Mouse (Mus musculus) MEL (cell line): Measurements from ENCODE around the gene Cyp2d10. TPM values are rescaled to one million over a fixed set of nuclear protein-coding genes. Genes with fewer than 3 reads are reported as not detected.
"Not testable (repeated sequence)": the region's sequence is repeated elsewhere in the genome, so short reads cannot be mapped to it uniquely, and the experiment has no call there.

Source experiments
- DNase-seq: peaks from one replicate; pipeline ENCODE4 v3.0.0; 2011; ENCODE audit warnings: low read depth, low spot score
- H3K27ac ChIP-seq: 2 replicates; pipeline ENCODE4 v1.5.1; 2012; ENCODE audit warnings: low read depth, mild to moderate bottlenecking, control low read depth, low read length, moderate library complexity; ENCODE audit not compliant: control insufficient read depth
- H3K27me3 ChIP-seq, 2 experiments: fragments of 150-350 bp in 1 of 2; sonication (generic) in 1 of 2; 2 replicates each; pipeline ENCODE4 v1.6.1; 2012; ENCODE audit warnings: low read length in 2 of 2, mild to moderate bottlenecking in 2 of 2, improper control_type of control experiment in 1 of 2, moderate library complexity in 1 of 2; ENCODE audit not compliant: insufficient read depth in 2 of 2, control insufficient read depth in 1 of 2
- H3K36me3 ChIP-seq, 2 experiments: 2 replicates each; pipeline ENCODE4 v1.6.1; 2012 to 2014; ENCODE audit warnings: low read length in 2 of 2, improper control_type of control experiment in 1 of 2, inconsistent platforms in 1 of 2, mild to moderate bottlenecking in 1 of 2; ENCODE audit not compliant: insufficient read depth in 2 of 2, control insufficient read depth in 1 of 2
- H3K4me1 ChIP-seq, 2 experiments: fragments of 150-350 bp in 1 of 2; sonication (generic) in 1 of 2; 2 replicates each; pipeline ENCODE4 v1.6.1; 2012; ENCODE audit warnings: low read length in 2 of 2, improper control_type of control experiment in 1 of 2, mild to moderate bottlenecking in 1 of 2; ENCODE audit not compliant: insufficient read depth in 2 of 2, control insufficient read depth in 1 of 2
- H3K4me3 ChIP-seq, 2 experiments: fragments of 150-350 bp in 1 of 2; sonication (generic) in 1 of 2; 2 replicates each; pipeline ENCODE4 v1.5.1; 2012; ENCODE audit warnings: low read depth in 2 of 2, low read length in 2 of 2, mild to moderate bottlenecking in 2 of 2, moderate library complexity in 2 of 2, control low read depth in 1 of 2, improper control_type of control experiment in 1 of 2; ENCODE audit not compliant: control insufficient read depth in 1 of 2, insufficient read depth in 1 of 2
- H3K79me2 ChIP-seq: 2 replicates; pipeline ENCODE4 v1.6.1; 2012; ENCODE audit warnings: mild to moderate bottlenecking, low read length, moderate library complexity; ENCODE audit not compliant: control insufficient read depth, poor library complexity, insufficient read depth
- H3K9ac ChIP-seq: 2 replicates; pipeline ENCODE4 v1.6.1; 2012; ENCODE audit warnings: low read depth, mild to moderate bottlenecking, control low read depth, low read length, moderate library complexity; ENCODE audit not compliant: control insufficient read depth, poor library complexity, severe bottlenecking
- H3K9me3 ChIP-seq: fragments of 150-350 bp; sonication (generic); replicated peaks from 2 replicates; pipeline ENCODE4 v1.6.1; 2012; ENCODE audit warnings: mild to moderate bottlenecking, low read length, improper control_type of control experiment, moderate library complexity; ENCODE audit not compliant: insufficient read depth
- BHLHE40 ChIP-seq: IDR thresholded peaks from 2 replicates; pipeline ENCODE4 v1.6.1; 2012; ENCODE audit warnings: low read depth, mild to moderate bottlenecking, inconsistent platforms, low read length, improper control_type of control experiment, borderline replicate concordance
- CHD1 ChIP-seq: IDR thresholded peaks from 2 replicates; pipeline ENCODE4 v1.6.1; 2012; ENCODE audit warnings: low read depth, mild to moderate bottlenecking, inconsistent platforms, low read length, improper control_type of control experiment
- CTCF ChIP-seq, 3 experiments: IDR thresholded peaks in 2 of 3; conservative IDR thresholded peaks in 1 of 3; 2 replicates each; pipeline ENCODE4 v1.5.1; 2011 to 2012; ENCODE audit warnings: low read length in 3 of 3, low read depth in 2 of 3, mild to moderate bottlenecking in 2 of 3, improper control_type of control experiment in 1 of 3, inconsistent platforms in 1 of 3, mixed read lengths in 1 of 3, moderate library complexity in 1 of 3; ENCODE audit not compliant: control insufficient read depth in 1 of 3, insufficient read depth in 1 of 3, poor library complexity in 1 of 3, severe bottlenecking in 1 of 3
- E2F4 ChIP-seq: IDR thresholded peaks from 2 replicates; pipeline ENCODE4 v1.6.1; 2011; ENCODE audit warnings: low read depth, low read length, improper control_type of control experiment, borderline replicate concordance
- ELF1 ChIP-seq: IDR thresholded peaks from 2 replicates; pipeline ENCODE4 v1.6.1; 2014; ENCODE audit warnings: low read depth, mild to moderate bottlenecking, inconsistent platforms, low read length, improper control_type of control experiment, moderate library complexity
- GABPA ChIP-seq: IDR thresholded peaks from 2 replicates; pipeline ENCODE4 v1.6.1; 2012; ENCODE audit warnings: low read depth, mild to moderate bottlenecking, inconsistent platforms, low read length, improper control_type of control experiment, moderate library complexity
- HCFC1 ChIP-seq: IDR thresholded peaks from 2 replicates; pipeline ENCODE4 v1.6.1; 2012; ENCODE audit warnings: low read depth, mild to moderate bottlenecking, inconsistent platforms, low read length, improper control_type of control experiment, moderate library complexity
- JUND ChIP-seq: IDR thresholded peaks from 2 replicates; pipeline ENCODE4 v1.6.1; 2011; ENCODE audit warnings: low read depth, mild to moderate bottlenecking, improper control_type of control experiment, low read length
- KAT2A ChIP-seq: conservative IDR thresholded peaks from 2 replicates; pipeline ENCODE4 v1.6.1; 2012; ENCODE audit warnings: low read depth, low read length, improper control_type of control experiment, inconsistent platforms
- MAFK ChIP-seq: IDR thresholded peaks from 2 replicates; pipeline ENCODE4 v1.6.1; 2011; ENCODE audit warnings: low read depth, mild to moderate bottlenecking, low read length, improper control_type of control experiment, borderline replicate concordance
- MAX ChIP-seq: IDR thresholded peaks from 2 replicates; pipeline ENCODE4 v1.6.1; 2011; ENCODE audit warnings: low read length, improper control_type of control experiment
- MAZ ChIP-seq: IDR thresholded peaks from 2 replicates; pipeline ENCODE4 v1.6.1; 2012; ENCODE audit warnings: low read depth, mild to moderate bottlenecking, inconsistent platforms, low read length, improper control_type of control experiment
- MXI1 ChIP-seq: IDR thresholded peaks from 2 replicates; pipeline ENCODE4 v1.6.1; 2011; ENCODE audit warnings: mild to moderate bottlenecking, low read depth, low read length, improper control_type of control experiment
- NELFE ChIP-seq: IDR thresholded peaks from 2 replicates; pipeline ENCODE4 v1.6.1; 2011; ENCODE audit warnings: low read depth, low read length, improper control_type of control experiment
- NRF1 ChIP-seq: IDR thresholded peaks from 2 replicates; pipeline ENCODE4 v1.6.1; 2014; ENCODE audit warnings: low read depth, mild to moderate bottlenecking, inconsistent platforms, low read length, improper control_type of control experiment, moderate library complexity; ENCODE audit not compliant: poor library complexity, insufficient read depth, severe bottlenecking
- SIN3A ChIP-seq: IDR thresholded peaks from 2 replicates; pipeline ENCODE4 v1.6.1; 2012; ENCODE audit warnings: low read length, improper control_type of control experiment, inconsistent platforms
- SMC3 ChIP-seq: IDR thresholded peaks from 2 replicates; pipeline ENCODE4 v1.6.1; 2011; ENCODE audit warnings: low read depth, low read length, improper control_type of control experiment
- TCF12 ChIP-seq: IDR thresholded peaks from 2 replicates; pipeline ENCODE4 v1.6.1; 2014; ENCODE audit warnings: low read depth, mild to moderate bottlenecking, inconsistent platforms, low read length, improper control_type of control experiment, moderate library complexity
- USF1 ChIP-seq: IDR thresholded peaks from 2 replicates; pipeline ENCODE4 v1.6.1; 2014; ENCODE audit warnings: low read depth, mild to moderate bottlenecking, inconsistent platforms, low read length, improper control_type of control experiment, moderate library complexity
- ZKSCAN1 ChIP-seq: IDR thresholded peaks from 2 replicates; pipeline ENCODE4 v1.6.1; 2012; ENCODE audit warnings: low read depth, mild to moderate bottlenecking, inconsistent platforms, low read length, improper control_type of control experiment, moderate library complexity
- ZMIZ1 ChIP-seq: IDR thresholded peaks from 2 replicates; pipeline ENCODE4 v1.6.1; 2012; ENCODE audit warnings: low read depth, mild to moderate bottlenecking, inconsistent platforms, low read length, improper control_type of control experiment, moderate library complexity
- ZNF384 ChIP-seq: IDR thresholded peaks from 2 replicates; pipeline ENCODE4 v1.6.1; 2012; ENCODE audit warnings: low read depth, mild to moderate bottlenecking, inconsistent platforms, low read length, improper control_type of control experiment
- polyA plus RNA-seq, 2 experiments: library from polyadenylated mRNA; stranded (reverse) in 1 of 2; unstranded in 1 of 2; fragments of >175 nt in 1 of 2; fragments of >200 nt in 1 of 2; gene quantifications; 2 replicates each; pipeline versions ENCODE4 v1.2.1 to v1.2.4; 2012; ENCODE audit warnings: low replicate concordance in 2 of 2, low read depth in 1 of 2; ENCODE audit not compliant: insufficient read length in 2 of 2, insufficient read depth in 1 of 2, missing spikeins in 1 of 2
- total RNA-seq: library from RNA; depleted of rRNA; stranded (reverse); fragments of 300-350 nt; gene quantifications from 2 replicates; pipeline ENCODE4 v1.2.3, GENCODE M21; 2012

The Cyp2d10 gene
- total and polyA plus RNA-seq, 3 experiments: not detected

- no peak for DNase-seq
- Histone ChIP-seq H3K27me3 (peaks cover 2 to 3% of the 10 kb centered on the region in 2 experiments; a peak in 3 of 4 replicates), H3K79me2 (no peaks in the 10 kb centered on the region), H3K4me1 (no peaks in the 10 kb centered on the region), H3K9ac (no peak overlapping the region), H3K9me3 (no peaks in the 10 kb centered on the region), H3K27ac (no peak overlapping the region), H3K36me3 (no peaks in the 10 kb centered on the region), H3K4me3 (no peak overlapping the region)
- TF ChIP-seq JUND: no peak
Measured at GRCm38 (mm10) chr15:82372446-82372845, 34.5 kb downstream of the Cyp2d10 start.

- Histone ChIP-seq H3K4me3 (no peak overlapping the region), H3K36me3 (no peaks in the 10 kb centered on the region), H3K27me3 (peaks cover 2 to 3% of the 10 kb centered on the region in 2 experiments; a peak in 3 of 4 replicates), H3K9ac (no peak overlapping the region), H3K27ac (no peak overlapping the region), H3K9me3 (no peaks in the 10 kb centered on the region), H3K79me2 (no peaks in the 10 kb centered on the region), H3K4me1 (no peaks in the 10 kb centered on the region)
- no peak for DNase-seq
- TF ChIP-seq MXI1: no peak
- no peak for TF ChIP-seq TCF12
- TF ChIP-seq ELF1: no peak
- TF ChIP-seq E2F4: no peak
- TF ChIP-seq BHLHE40: no peak
- no peak for TF ChIP-seq GABPA
- no peak for TF ChIP-seq JUND
- no peak for TF ChIP-seq SIN3A
- no peak for TF ChIP-seq NELFE
- no peak for TF ChIP-seq ZNF384
- TF ChIP-seq USF1: no peak
- TF ChIP-seq CHD1: no peak
- no peak for TF ChIP-seq MAX
- no peak for TF ChIP-seq MAFK
Measured at GRCm38 (mm10) chr15:82368851-82369250, 38.1 kb downstream of the Cyp2d10 start.

DNA sequence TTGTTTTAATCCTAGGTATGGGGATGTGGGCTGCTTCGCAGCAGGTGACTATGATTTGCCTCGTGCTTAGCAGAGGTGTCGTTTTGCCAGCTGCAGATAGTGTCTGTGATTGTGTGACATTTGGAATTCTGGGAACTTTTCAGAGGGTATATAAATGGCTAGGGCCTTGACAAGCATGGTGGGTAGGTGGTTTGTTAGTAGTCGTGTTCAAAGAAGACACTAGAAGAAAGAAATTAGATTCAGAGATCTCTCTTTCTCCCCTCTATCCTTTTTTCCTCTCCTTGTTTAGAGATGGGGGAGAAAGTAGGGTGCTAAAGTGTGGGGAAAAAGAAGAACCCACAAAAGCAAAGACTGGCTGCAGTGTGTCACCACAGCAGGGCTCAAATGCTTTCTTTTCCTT lies 38.8 kb downstream of the Cyp2d10 start:
- H3K9me3 ChIP-seq: no peaks in the 10 kb centered on the region

DNA sequence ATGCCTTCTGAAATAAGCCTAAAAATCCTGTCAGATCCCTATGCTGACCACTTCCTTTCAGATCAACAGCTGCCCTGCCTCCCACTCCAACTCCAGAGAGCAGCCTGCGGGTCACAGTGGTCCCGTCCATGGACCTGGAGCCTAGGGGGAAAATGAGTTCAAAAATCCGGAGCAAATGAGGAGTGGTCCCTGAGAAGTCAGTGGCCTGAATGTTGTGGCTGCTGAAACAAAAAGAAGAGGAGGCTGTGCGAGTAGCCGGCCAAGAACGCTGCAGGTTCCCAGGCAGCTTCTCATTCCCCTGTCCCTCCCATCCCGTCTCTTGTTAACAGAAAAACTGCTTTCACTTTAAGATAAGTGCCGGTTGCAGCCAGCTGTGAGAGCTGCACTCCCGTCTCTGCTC lies 42.4 kb downstream of the Cyp2d10 start:
- Histone ChIP-seq H3K27ac (peak overlapping the region; percentile 96), H3K4me3 (peak overlapping the region; percentile 75 to 78), H3K9ac (peak overlapping the region; percentile 77), H3K4me1 (peaks cover 8 to 13% of the 10 kb centered on the region in 2 experiments)
- not testable (repeated sequence) for H3K79me2 ChIP-seq, H3K27me3 ChIP-seq, H3K9me3 ChIP-seq, H3K36me3 ChIP-seq
- peak; percentile 42 for DNase-seq

More for the DNA sequence above, 38.8 kb downstream of the Cyp2d10 start:
- Histone ChIP-seq H3K36me3 (no peaks in the 10 kb centered on the region), H3K27me3 (peaks cover 2 to 3% of the 10 kb centered on the region in 2 experiments; a peak in 3 of 4 replicates), H3K79me2 (no peaks in the 10 kb centered on the region), H3K27ac (no peak overlapping the region), H3K4me1 (no peaks in the 10 kb centered on the region), H3K4me3 (no peak overlapping the region), H3K9ac (no peak overlapping the region)
- no peak for DNase-seq
- TF ChIP-seq SMC3 (no peak), USF1 (no peak), CTCF (IDR thresholded peaks at IDR 0.05 in 2 of 3, conservative IDR thresholded peaks at IDR 0.05 in 1 of 3; ENCODE audit: control insufficient read depth in 1 of 3, insufficient read depth in 1 of 3, low read depth in 2 of 3, low read length in 3 of 3, poor library complexity in 1 of 3, severe bottlenecking in 1 of 3) (no peak), MAZ (no peak), ZMIZ1 (no peak), NRF1 (no peak), HCFC1 (no peak), KAT2A (no peak), SIN3A (no peak), ZKSCAN1 (no peak)
